Mouse (Mus musculus) embryonic facial prominence, embryonic 14.5 days (tissue): ENCODE results near the gene Calm1. TPM values are rescaled to one million over a fixed set of nuclear protein-coding genes. Genes with fewer than 3 reads are reported as not detected.
"Not testable (repeated sequence)": the region's sequence is repeated elsewhere in the genome, so short reads cannot be mapped to it uniquely, and the experiment has no call there.

ENCODE experiments used
- ATAC-seq: fragments of 200-750 bp; cut with Nextera tagmentation; 2 replicates; pipeline ENCODE4 v1.8.0; 2017; ENCODE audit warnings: low read depth, moderate number of reproducible peaks, moderate TSS enrichment
- DNase-seq: peaks from one replicate; pipeline ENCODE4 v3.0.0-alpha.2; 2015; ENCODE audit warnings: low spot score
- H3K27ac ChIP-seq: fragments of 300-500 bp; sonication (generic); replicated peaks from 2 replicates; pipeline ENCODE4 v1.5.1; 2014; ENCODE audit warnings: low read depth, mild to moderate bottlenecking, low read length, moderate library complexity
- H3K27me3 ChIP-seq: fragments of 300-500 bp; sonication (generic); replicated peaks from 2 replicates; pipeline ENCODE4 v1.6.1; 2014; ENCODE audit warnings: low read length; ENCODE audit not compliant: control insufficient read depth, insufficient read depth
- H3K36me3 ChIP-seq: fragments of 300-500 bp; sonication (generic); 2 replicates; pipeline ENCODE4 v1.6.1; 2014; ENCODE audit warnings: low read length, mixed read lengths; ENCODE audit not compliant: control insufficient read depth, insufficient read depth
- H3K4me1 ChIP-seq: fragments of 300-500 bp; sonication (generic); 2 replicates; pipeline ENCODE4 v1.6.1; 2014; ENCODE audit warnings: antibody characterized with exemption, low read length; ENCODE audit not compliant: control insufficient read depth, insufficient read depth
- H3K4me2 ChIP-seq: fragments of 300-500 bp; sonication (generic); 2 replicates; pipeline ENCODE4 v1.6.1; 2014; ENCODE audit warnings: low read depth, mild to moderate bottlenecking, low read length, moderate library complexity, mixed read lengths
- H3K4me3 ChIP-seq: fragments of 300-500 bp; sonication (generic); 2 replicates; pipeline ENCODE4 v1.5.1; 2014; ENCODE audit warnings: low read depth, mild to moderate bottlenecking, low read length
- H3K9ac ChIP-seq: fragments of 300-500 bp; sonication (generic); 2 replicates; pipeline ENCODE4 v1.6.1; 2014; ENCODE audit warnings: low read depth, mild to moderate bottlenecking, low read length, moderate library complexity, mixed read lengths
- H3K9me3 ChIP-seq: fragments of 300-500 bp; sonication (generic); 2 replicates; pipeline ENCODE4 v1.6.1; 2016; ENCODE audit warnings: low read length; ENCODE audit not compliant: control insufficient read depth
- WGBS: fragments of 180-500 bp; shearing (Covaris S2); extraction: QIAGEN DNeasy Blood & Tissue Kit; methylation state at CpG from one replicate; pipeline ENCODE4 v1.1.7; 2014; 5-methylcytosine and 5-hydroxymethylcytosine counted together
- polyA plus RNA-seq: library from polyadenylated mRNA; unstranded; fragments of >200 nt; fragmentation: Nextera tagmentation; extraction: Ambion mirVana; gene quantifications from 2 replicates; pipeline ENCODE4 v1.2.1, GENCODE M21; 2014

Calm1 gene
- polyA plus RNA-seq, 1 experiment from 2014 or later: 1,440 TPM

GRCm38 (mm10) chr12:100211453-100212185 lies 12.4 kb downstream of the Calm1 start:
- WGBS: 84% methylated on average over 5 of the region's 5 CpGs
- DNase-seq: no peak
- no peak overlapping the region for H3K4me2 ChIP-seq
- peaks cover 11% of the 10 kb centered on the region for H3K4me1 ChIP-seq
- peaks cover 33% of the 10 kb centered on the region for H3K36me3 ChIP-seq
- H3K9me3 ChIP-seq: peaks cover 7% of the 10 kb centered on the region; the same call in 1 of the 2 replicates
- ATAC-seq: 0 out of 2 replicates have a peak, but pooled peaks have one; percentile 10
- H3K27ac ChIP-seq: 0 out of 2 replicates have a peak overlapping the region, but pooled peaks have one; percentile 41
- no peak overlapping the region for H3K4me3 ChIP-seq
- no peak overlapping the region for H3K9ac ChIP-seq
- no peaks in the 10 kb centered on the region for H3K27me3 ChIP-seq

- DNase-seq: no peak
- H3K36me3 ChIP-seq: peaks cover 25% of the 10 kb centered on the region
- H3K4me3 ChIP-seq: no peak overlapping the region
- H3K9me3 ChIP-seq: peaks cover 7% of the 10 kb centered on the region; the same call in 1 of the 2 replicates
- H3K27ac ChIP-seq: no peak overlapping the region
- 55% methylated on average over 3 of the region's 3 CpGs for WGBS
- no peak overlapping the region for H3K9ac ChIP-seq
- peaks cover 11% of the 10 kb centered on the region for H3K4me1 ChIP-seq
- H3K4me2 ChIP-seq: no peak overlapping the region
- no peak for ATAC-seq
- no peaks in the 10 kb centered on the region for H3K27me3 ChIP-seq
Measured at GRCm38 (mm10) chr12:100212397-100212796, 13.2 kb downstream of the Calm1 start.

GRCm38 (mm10) chr12:100213162-100213561 lies 13.9 kb downstream of the Calm1 start:
- Histone ChIP-seq H3K4me2 (no peak overlapping the region), H3K4me3 (no peak overlapping the region), H3K27me3 (no peaks in the 10 kb centered on the region), H3K4me1 (peaks cover 11% of the 10 kb centered on the region), H3K9ac (no peak overlapping the region), H3K27ac (no peak overlapping the region), H3K9me3 (peaks cover 7% of the 10 kb centered on the region; the same call in 1 of the 2 replicates), H3K36me3 (peaks cover 17% of the 10 kb centered on the region)
- WGBS: 62% methylated on average over 2 of the region's 2 CpGs
- ATAC-seq: no peak
- no peak for DNase-seq

- H3K4me1 ChIP-seq: peaks cover 11% of the 10 kb centered on the region
- ATAC-seq: no peak
- H3K9me3 ChIP-seq: peaks cover 7% of the 10 kb centered on the region; the same call in 1 of the 2 replicates
- no peak for DNase-seq
- no peaks in the 10 kb centered on the region for H3K27me3 ChIP-seq
- H3K27ac ChIP-seq: no peak overlapping the region
- H3K4me2 ChIP-seq: no peak overlapping the region
- H3K9ac ChIP-seq: no peak overlapping the region
- H3K36me3 ChIP-seq: peaks cover 7% of the 10 kb centered on the region
- WGBS: 94% methylated on average over 10 of the region's 10 CpGs
- H3K4me3 ChIP-seq: no peak overlapping the region
Measured at GRCm38 (mm10) chr12:100214156-100214555, 14.9 kb downstream of the Calm1 start.

GRCm38 (mm10) chr12:100214738-100215137 lies 15.5 kb downstream of the Calm1 start:
- Histone ChIP-seq H3K27me3 (no peaks in the 10 kb centered on the region), H3K36me3 (peaks cover 2% of the 10 kb centered on the region; the same call in 1 of the 2 replicates), H3K4me3 (no peak overlapping the region), H3K27ac (no peak overlapping the region), H3K9ac (no peak overlapping the region), H3K9me3 (peaks cover 7% of the 10 kb centered on the region; the same call in 1 of the 2 replicates), H3K4me1 (peaks cover 11% of the 10 kb centered on the region), H3K4me2 (no peak overlapping the region)
- WGBS: 61% methylated on average over 3 of the region's 3 CpGs
- ATAC-seq: no peak
- peak; percentile 56 for DNase-seq

- not testable (repeated sequence) for H3K4me2 ChIP-seq, H3K27me3 ChIP-seq, ATAC-seq, DNase-seq, H3K4me1 ChIP-seq, H3K9ac ChIP-seq, H3K27ac ChIP-seq, H3K4me3 ChIP-seq, H3K9me3 ChIP-seq, H3K36me3 ChIP-seq
- WGBS: 91% methylated on average over 2 of the region's 2 CpGs
Measured at GRCm38 (mm10) chr12:100217087-100217486, 17.9 kb downstream of the Calm1 start.

- peaks cover 6% of the 10 kb centered on the region; the same call in 1 of the 2 replicates for H3K9me3 ChIP-seq
- 81% methylated on average over 4 of the region's 4 CpGs for WGBS
- DNase-seq: peak; percentile 46
Measured at GRCm38 (mm10) chr12:100220012-100220411, 20.8 kb downstream of the Calm1 start.

GRCm38 (mm10) chr12:100221608-100222321 lies 22.5 kb downstream of the Calm1 start:
- H3K27ac ChIP-seq: no peak overlapping the region
- H3K27me3 ChIP-seq: no peaks in the 10 kb centered on the region
- ATAC-seq (peak; percentile 12; the same call in 1 of the 2 replicates), DNase-seq (no peak)
- H3K9ac ChIP-seq: no peak overlapping the region
- WGBS: 25% methylated on average over 11 of the region's 11 CpGs
- H3K4me2 ChIP-seq: no peak overlapping the region
- no peaks in the 10 kb centered on the region for H3K36me3 ChIP-seq
- H3K9me3 ChIP-seq: no peaks in the 10 kb centered on the region
- H3K4me1 ChIP-seq: peaks cover 6% of the 10 kb centered on the region; the same call in 1 of the 2 replicates
- H3K4me3 ChIP-seq: no peak overlapping the region

More at GRCm38 (mm10) chr12:100220012-100220411, 20.8 kb downstream of the Calm1 start:
- no peak overlapping the region for H3K4me2 ChIP-seq
- H3K27me3 ChIP-seq: no peaks in the 10 kb centered on the region
- no peaks in the 10 kb centered on the region for H3K36me3 ChIP-seq
- no peak overlapping the region for H3K9ac ChIP-seq
- H3K27ac ChIP-seq: no peak overlapping the region
- no peak overlapping the region for H3K4me3 ChIP-seq
- H3K4me1 ChIP-seq: peaks cover 6% of the 10 kb centered on the region; the same call in 1 of the 2 replicates
- no peak; the same call in none of the 2 replicates for ATAC-seq
